Mouse (Mus musculus): ENCODE measurements around the gene Cyp4f15.
"Not testable (repeated sequence)": the region's sequence is repeated elsewhere in the genome, so short reads cannot be mapped to it uniquely, and the experiment has no call there.

The Cyp4f15 gene

DNA sequence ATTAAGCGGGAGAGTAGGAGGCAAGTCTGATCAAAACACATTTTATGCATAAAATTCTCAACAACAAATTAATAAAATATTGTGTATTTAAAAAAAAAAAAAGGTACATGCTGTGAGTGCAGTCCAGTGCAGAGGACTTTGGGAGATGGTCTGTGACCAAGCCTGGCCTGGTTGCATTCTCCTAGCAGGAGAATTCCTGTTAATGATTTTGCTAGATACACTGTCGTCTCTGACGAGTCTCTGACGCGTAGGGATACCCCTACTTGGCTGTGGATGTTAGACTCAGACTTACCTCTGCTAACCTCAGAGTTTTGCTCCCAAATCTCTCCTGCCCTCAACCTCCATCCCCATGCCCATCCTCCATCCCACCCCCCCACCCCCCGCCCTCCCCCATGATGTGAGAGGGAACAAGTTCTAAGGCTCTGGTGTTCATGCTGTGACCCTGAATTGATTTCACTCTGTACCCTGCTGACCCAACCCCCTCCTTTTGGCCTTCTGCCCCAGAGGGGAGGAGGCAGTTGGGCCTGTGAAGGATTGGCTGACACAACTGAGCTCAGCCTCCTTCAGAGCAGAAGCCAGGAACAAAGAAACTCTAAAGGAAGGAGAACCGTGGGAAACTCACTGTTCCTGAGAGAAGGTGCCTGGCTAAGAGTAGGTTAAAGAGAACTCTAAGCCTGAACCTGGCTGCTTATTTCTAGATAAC, at the start of gene Cyp4f15:
Cyp4f15 (plus strand) TSS at position 580 of the 703 bp plus-strand sequence.
- in situ Hi-C loops (cut with MboI, MseI), result no loop called here

- in situ Hi-C loops (cut with MboI, MseI), result no loop called here
These were observed 49.1 kb upstream of the Cyp4f15 start for GRCm38 (mm10) chr17:32636341-32636740.

DNA sequence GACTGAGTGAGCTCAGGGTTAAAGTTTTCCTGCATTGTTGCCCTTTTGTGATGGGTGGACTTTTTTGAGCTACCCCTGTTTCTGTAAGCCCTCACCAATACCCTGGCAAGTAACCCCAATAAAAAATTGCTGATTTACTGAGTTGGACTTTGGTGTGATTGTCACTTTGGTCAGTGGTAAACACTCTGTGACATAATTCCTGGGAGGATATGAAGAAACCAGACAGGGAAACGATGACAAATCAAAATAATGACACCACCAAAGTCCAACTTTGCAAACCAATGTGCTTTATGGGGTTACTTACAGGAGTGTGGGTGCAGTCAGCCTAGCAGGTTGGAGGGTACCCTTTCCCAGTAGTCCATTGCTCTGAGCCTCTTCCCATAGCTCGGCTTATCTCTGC, 48.3 kb upstream of the Cyp4f15 start:
- in situ Hi-C loops (cut with MboI, MseI), result no loop called here

DNA sequence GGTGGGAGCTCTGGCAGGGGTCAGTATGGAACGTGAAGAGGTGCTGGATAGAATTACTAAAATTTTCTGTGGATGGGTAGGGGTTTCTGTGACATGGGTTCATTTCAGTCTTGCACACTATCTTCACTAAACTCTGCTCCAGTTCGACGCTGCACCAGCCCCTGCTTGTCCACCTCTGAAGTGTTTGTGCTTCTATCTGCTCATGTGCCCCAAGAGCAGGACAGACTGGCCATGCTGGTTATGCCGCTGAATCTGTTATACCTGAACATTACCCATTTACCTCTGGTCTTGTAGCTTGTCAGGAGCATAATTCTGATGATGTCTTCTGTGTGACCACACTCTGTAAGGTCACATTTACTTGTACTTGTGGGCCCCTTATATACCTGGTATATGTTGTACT, 38.8 kb upstream of the Cyp4f15 start:
- in situ Hi-C loops (cut with MboI, MseI), result no loop called here

GRCm38 (mm10) chr17:32653860-32654259, 31.6 kb upstream of the Cyp4f15 start:
- in situ Hi-C loops (cut with MboI, MseI), result no loop called here

DNA sequence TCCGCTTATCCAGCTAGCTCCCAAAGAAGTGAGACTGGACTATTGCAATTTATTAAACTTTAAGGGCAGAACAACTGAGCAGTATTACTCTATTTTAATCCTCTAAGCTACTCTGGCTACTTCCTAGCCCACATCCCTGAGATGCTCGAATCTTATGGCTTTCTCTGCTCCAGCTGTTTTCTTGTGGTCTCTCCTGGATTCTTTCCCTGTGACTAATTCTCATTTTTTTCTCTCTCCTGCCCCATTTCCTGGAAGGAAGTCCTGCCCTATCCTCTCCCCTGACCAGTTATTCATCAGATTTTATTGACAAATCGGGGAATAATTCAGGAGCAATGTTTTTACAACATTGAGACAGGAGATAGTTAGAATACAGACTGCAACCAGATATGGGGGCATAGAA, 28.4 kb upstream of the Cyp4f15 start:
- in situ Hi-C loops (cut with MboI, MseI), result no loop called here

DNA sequence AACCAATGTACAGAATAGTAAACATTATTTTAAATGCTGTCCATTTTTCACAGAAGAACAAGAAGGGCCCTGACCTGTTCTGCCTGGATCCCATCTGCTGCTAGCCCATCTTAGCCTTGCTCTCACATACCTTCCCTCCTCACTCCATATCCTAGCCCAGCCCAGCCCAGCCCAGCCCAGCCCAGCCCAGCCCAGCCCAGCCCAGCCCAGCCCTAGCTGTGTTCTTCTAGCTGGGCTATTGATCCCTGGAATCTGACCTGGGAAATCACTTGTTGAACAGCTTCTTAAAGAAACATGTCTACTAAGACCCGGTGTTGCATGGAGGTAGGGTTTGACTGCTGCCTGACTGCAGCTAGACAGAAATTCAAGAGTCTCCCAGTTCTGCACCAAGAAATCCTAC, 27.2 kb upstream of the Cyp4f15 start:
- in situ Hi-C loops (cut with MboI, MseI), result no loop called here

DNA sequence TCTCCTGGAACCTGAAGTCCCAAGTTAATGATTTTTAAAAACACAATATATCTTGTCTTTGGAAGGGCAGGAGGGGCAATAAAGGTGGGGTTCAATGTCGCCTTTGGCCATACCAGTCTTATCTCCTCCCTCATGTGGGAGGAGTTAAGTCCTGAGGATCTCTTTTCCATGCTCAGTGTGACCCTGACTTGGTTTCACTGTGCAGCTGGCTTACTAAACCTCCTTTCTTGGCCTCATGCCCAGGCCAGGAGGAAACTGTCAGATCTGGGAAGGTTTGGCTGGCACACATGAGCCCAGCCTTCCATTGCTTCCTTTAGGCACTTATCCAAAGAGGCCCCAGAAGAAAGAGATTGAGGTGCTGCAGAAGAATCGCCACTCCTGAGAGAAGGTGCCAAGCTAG, 26.7 kb upstream of the Cyp4f15 start, which contains the start of gene Cyp4f40:
Cyp4f40 (plus strand) TSS at position 189 of the 400 bp plus-strand sequence.
- in situ Hi-C loops (cut with MboI, MseI), result no loop called here

DNA sequence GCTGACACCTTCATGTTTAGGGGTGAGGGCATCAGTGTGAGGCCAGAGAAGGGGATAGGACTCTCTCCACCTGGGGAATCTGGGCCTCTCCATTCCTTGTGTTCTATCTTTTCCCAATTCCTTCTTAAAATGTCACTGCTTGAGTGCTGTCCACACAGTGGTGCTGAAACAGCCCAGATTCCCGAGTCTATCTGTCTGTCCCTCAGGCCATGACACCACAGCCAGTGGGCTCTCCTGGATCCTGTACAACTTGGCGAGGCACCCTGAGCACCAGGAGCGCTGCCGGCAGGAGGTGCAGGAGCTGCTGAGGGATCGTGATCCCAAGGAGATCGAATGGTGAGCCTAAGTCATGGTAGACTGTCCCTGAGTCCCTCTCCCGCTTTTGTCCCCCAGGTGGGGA, 11.5 kb upstream of the Cyp4f15 start:
- in situ Hi-C loops (cut with MboI, MseI), result no loop called here

GRCm38 (mm10) chr17:32676040-32676635, 9.3 kb upstream of the Cyp4f15 start:
- in situ Hi-C loops (cut with MboI, MseI), result no loop called here

DNA sequence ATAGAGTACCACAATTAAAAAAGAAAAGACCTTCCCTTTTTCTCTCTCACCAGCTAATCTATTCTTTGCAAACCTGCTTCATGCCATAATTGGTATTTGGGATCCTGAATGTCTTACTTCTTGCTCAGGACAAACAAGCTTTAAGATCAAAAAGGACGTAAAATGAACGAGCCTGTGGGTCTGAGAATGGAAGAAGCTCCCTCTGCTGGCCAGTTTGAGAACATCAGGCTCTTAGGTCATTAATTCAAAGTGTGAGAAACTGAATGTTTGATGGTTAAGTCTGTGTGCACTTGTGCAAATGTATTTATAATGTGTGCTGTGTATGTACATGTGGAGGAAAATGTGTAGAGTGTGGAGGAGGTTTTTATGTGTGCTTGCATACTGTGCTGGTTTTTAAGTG, 5.0 kb upstream of the Cyp4f15 start:
- in situ Hi-C loops (cut with MboI, MseI), result loop anchor here (5.0 kb wide), 1 partner anchor 128 kb away; no protein-coding TSS in a partner anchor

- in situ Hi-C loops (cut with MboI, MseI), result no loop called here
These were observed 1.3 kb downstream of the Cyp4f15 start for GRCm38 (mm10) chr17:32686722-32687121.

GRCm38 (mm10) chr17:32690959-32691358, 5.5 kb downstream of the Cyp4f15 start:
- in situ Hi-C loops (cut with MboI, MseI), result no loop called here

GRCm38 (mm10) chr17:32702826-32703225, 17.4 kb downstream of the Cyp4f15 start:
- in situ Hi-C loops (cut with MboI, MseI), result no loop called here

GRCm38 (mm10) chr17:32710541-32710940, 25.1 kb downstream of the Cyp4f15 start:
- in situ Hi-C loops (cut with MboI, MseI), result not testable (repeated sequence)

- in situ Hi-C loops (cut with MboI, MseI), result not testable (repeated sequence)
These were observed 36.7 kb downstream of the Cyp4f15 start for GRCm38 (mm10) chr17:32722151-32722550.

DNA sequence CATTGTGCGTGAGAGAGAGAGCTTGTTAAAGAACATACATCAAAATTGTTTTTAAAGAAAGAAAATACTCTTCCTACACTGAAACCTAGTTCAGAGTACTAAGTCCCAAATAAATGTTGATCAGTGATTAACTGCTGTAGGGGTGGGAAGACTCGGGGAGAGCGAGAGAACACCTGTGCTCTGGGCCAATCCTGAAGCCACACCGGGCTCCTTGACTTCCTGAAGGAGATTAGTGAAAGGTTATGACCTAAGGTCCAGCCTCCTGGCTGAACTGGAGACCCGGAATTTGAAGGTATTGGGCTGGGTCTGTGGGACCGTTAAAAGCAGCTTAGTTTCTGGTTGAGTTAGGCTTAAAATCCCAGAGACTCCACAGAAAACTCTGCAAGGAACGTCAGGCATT, 37.3 kb downstream of the Cyp4f15 start:
- in situ Hi-C loops (cut with MboI, MseI), result no loop called here

DNA sequence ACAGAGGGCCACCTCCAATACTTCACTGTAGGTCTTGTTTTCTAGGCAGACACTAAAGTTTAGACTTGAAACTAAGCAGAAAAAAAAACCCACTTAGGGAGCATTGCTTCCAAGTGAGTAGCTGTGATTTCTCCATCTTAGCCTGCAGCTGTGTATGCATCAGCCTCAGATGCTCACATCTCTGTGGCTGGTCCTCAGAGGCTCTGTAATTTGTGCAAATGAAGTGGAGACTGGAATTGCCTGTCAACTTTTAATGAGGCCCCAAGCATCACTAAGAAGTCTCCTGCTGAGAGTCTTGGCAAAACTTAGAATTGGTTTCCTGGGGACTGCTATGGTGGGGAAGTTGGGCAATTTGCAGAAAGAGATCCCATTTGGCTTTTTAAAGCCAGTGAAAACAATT, 40.9 kb downstream of the Cyp4f15 start:
- in situ Hi-C loops (cut with MboI, MseI), result not testable (repeated sequence)

GRCm38 (mm10) chr17:32729029-32729428, 43.6 kb downstream of the Cyp4f15 start:
- in situ Hi-C loops (cut with MboI, MseI), result no loop called here

GRCm38 (mm10) chr17:32738406-32738805, 53.0 kb downstream of the Cyp4f15 start:
- in situ Hi-C loops (cut with MboI, MseI), result loop anchor here (10.0 kb wide), 1 partner anchor 126 kb away; no protein-coding TSS in a partner anchor

DNA sequence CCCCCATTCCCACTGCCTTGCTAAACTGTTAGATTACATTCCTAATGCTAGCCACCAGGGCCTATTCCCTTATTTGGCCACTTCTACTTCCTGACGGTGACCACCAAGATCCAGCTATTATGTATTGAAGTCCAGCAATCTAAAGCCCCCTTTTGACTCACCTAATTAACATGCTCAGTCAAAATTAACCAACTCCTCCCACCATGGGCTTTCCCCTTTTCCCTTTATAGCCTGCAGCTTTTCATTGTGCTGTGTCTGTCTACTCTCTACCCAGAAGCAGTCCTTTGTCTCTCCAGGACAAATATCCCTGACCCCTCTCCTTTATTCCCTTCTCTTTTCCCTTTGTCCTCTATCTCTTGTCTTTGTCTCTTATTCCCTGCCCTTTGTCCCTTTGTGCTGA, 55.6 kb downstream of the Cyp4f15 start:
- in situ Hi-C loops (cut with MboI, MseI), result no loop called here

DNA sequence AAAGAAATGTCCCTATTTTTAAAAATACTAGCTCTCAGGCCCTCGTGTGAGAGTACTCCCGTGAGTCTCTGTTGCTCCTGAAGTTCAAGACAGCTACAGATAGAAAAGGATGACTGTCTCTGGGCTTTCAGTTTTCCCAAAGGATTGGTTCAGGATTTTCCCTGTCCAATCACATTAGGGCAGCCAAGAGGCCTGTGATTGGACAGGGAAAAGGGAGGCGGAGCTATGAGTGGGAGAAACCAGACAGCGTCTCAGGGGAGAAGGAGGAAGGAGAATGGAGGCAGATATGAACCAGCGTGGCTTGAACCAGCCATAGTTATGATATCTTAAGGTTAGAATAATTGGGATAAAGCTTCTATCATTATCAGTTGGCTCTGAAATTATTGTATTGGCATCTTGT, 65.2 kb downstream of the Cyp4f15 start:
- in situ Hi-C loops (cut with MboI, MseI), result no loop called here
